Mouse (Mus musculus) lung, adult 18-20 months (tissue): Measurements from ENCODE around the gene Gm13287.
"Not testable (repeated sequence)": the region's sequence is repeated elsewhere in the genome, so short reads cannot be mapped to it uniquely, and the experiment has no call there.

Source experiments
- DNase-seq, 2 experiments: peaks; one replicate each; pipeline ENCODE4 v3.0.0; 2022; ENCODE audit warnings: mixed read lengths in 2 of 2

Gene Gm13287

GRCm38 (mm10) chr4:88799365-88799764 lies 3.7 kb upstream of the Gm13287 start, which contains the start of gene Gm13285:
Gene Gm13285, plus strand, starts transcription at chr4:88799665.
- not testable (repeated sequence) for DNase-seq

DNA sequence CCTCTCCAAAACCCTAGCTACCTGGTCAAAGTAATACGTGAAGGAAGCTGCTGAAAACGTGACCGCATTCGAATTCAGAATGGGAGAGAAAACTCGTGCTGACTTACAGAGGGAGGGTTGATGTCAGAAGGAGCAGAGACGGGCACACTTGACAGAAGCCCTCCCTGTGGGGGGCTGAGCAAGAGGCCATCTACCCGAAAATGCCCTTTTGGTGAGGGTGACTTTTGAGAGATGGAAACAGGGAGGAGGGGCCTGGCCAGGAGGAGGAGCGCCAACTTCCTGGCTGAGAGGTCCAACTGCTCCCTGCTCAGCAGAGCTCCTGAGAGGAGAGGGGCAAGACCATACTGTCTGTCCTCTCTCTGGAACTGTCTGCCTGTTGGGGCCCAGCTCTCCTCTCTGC lies 2.2 kb downstream of the Gm13287 start, which contains the start of gene Gm13288:
Gene Gm13288 (plus strand): TSS at position 301 of the 400 bp plus-strand sequence.
- DNase-seq, result not testable (repeated sequence)

GRCm38 (mm10) chr4:88805761-88806160 lies 2.7 kb downstream of the Gm13287 start:
- DNase-seq, result peak; percentile 22 to 40

- DNase-seq, result no peak
Observed at GRCm38 (mm10) chr4:88815928-88816327, 12.9 kb downstream of the Gm13287 start, which contains the start of gene Ifna7. Gene Ifna7, plus strand, starts transcription at chr4:88816228.

- no peak for DNase-seq
Observed at GRCm38 (mm10) chr4:88819659-88820058, 16.6 kb downstream of the Gm13287 start, which contains the start of gene Ifna11. Gene Ifna11, plus strand, starts transcription at chr4:88819959.

- DNase-seq, result no peak
Observed at GRCm38 (mm10) chr4:88822995-88823394, 19.9 kb downstream of the Gm13287 start.

DNA sequence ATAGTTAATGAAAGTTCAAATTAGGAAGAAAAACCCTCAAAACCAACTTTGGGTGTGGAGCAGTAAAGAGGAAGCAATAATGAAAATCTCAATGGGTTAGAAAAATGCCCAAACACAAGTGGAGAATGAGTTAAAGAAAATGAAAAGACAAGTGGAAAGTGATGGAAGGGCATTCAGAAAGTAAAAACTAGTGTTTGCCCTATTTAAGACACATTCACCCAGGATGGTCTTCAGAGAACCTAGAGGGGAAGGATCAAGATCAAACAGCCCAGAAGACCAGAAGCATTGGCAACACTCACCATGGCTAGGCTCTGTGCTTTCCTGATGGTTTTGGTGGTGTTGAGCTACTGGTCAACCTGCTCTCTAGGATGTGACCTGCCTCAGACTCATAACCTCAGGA lies 24.1 kb downstream of the Gm13287 start, which contains the start of gene Ifna6:
Gene Ifna6 (plus strand): TSS at position 301 of the 400 bp plus-strand sequence.
- DNase-seq, result not testable (repeated sequence)

DNA sequence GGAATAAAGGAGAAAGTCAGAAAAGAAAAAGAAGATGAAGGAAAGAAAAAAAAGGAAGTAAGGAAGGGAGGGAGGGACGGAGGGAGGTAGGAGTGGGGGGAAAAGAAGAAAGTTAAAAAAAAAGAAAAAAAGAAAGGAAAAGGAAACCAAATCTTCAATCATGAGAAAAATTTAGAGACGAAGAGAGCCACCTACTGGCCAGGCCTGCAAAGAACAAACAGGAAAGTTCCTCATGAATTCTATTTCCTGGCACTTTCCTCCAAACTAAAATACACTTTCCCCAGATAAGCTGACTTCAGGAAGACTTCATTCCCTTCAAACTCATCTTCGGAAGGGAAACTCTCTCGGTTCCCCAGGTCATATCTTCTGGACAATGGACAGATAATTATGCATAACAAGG lies 27.5 kb downstream of the Gm13287 start:
- no peak for DNase-seq

GRCm38 (mm10) chr4:88835225-88835624 lies 32.2 kb downstream of the Gm13287 start, which contains the start of gene Ifna5:
Gene Ifna5, plus strand, starts transcription at chr4:88835525.
- not testable (repeated sequence) for DNase-seq

DNA sequence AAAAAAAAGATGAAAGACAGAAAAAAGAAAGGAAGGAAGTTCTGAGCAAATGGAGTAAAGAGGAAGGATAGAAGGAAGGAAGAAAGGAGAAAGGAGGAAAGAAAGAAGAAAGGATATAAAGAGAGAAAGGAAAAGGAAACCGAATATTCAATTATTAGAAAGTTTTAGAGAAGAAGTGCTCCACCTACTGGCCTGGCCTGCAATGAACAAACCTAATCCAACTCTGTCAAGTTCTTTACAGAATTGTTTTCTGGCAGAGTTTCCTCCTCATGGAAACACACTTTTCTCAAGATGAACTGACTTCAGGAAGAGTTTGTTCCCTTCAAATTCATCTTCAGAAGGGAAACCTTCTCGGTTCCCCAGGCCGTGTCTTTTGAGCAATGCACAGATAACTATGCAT lies 35.8 kb downstream of the Gm13287 start:
- no peak for DNase-seq

GRCm38 (mm10) chr4:88840058-88840457 lies 37.0 kb downstream of the Gm13287 start:
- no peak for DNase-seq

DNA sequence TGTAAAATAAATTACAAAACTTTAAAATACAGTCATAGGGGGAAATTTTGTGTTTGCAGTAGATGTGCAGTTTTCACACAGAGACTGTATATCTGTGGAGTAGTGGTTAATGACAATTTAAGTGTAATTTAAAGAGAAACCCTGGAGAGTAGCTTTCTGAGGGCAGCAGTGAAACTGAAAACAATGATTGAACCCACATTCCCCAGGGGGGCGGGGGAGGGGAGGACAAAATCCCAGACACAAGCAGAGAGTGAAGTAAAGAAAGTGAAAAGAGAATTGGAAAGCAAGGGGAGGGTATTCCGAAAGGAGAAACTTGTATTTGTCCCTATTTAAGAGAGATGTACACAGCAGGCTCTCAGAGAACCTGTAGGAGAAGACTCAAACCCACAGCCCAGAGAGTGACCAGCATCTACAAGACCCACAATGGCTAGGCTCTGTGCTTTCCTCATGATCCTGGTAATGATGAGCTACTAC lies 38.4 kb downstream of the Gm13287 start, which contains the start of gene Ifna4:
Gene Ifna4 (plus strand): TSS at position 424 of the 474 bp plus-strand sequence.
- no peak for DNase-seq

- no peak for DNase-seq
Observed at GRCm38 (mm10) chr4:88845334-88845733, 42.3 kb downstream of the Gm13287 start.

DNA sequence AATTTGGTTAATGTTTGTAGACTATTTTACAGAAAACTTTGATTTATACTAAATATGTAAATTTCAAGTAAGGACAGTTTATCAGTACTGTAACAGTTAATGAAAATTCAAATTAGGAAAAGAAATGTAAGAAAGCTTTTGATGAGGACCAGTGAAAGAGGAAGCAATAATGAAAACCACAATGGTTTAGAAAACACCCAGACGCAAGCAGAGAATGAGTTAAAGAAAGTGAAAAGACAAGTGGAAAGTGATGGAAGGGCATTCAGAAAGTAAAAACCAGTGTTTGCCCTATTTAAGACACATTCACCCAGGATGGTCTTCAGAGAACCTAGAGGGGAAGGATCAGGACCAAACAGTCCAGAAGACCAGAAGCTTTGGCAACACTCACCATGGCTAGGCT lies 46.6 kb downstream of the Gm13287 start, which contains the start of gene Ifna1:
Gene Ifna1 (plus strand): TSS at position 390 of the 400 bp plus-strand sequence.
- no peak for DNase-seq

- no peak for DNase-seq
Observed at GRCm38 (mm10) chr4:88851026-88851763, 48.1 kb downstream of the Gm13287 start.
